Mouse (Mus musculus): ENCODE measurements around the gene Setd3. TPM values are rescaled to one million over a fixed set of nuclear protein-coding genes. Genes with fewer than 3 reads are reported as not detected.
A peak's percentile ranks its signal among the peaks of the same experiment; 100 is the strongest.

Setd3 gene
- polyA plus RNA-seq, 1 experiment from 2014 or later = 35.6 TPM

DNA sequence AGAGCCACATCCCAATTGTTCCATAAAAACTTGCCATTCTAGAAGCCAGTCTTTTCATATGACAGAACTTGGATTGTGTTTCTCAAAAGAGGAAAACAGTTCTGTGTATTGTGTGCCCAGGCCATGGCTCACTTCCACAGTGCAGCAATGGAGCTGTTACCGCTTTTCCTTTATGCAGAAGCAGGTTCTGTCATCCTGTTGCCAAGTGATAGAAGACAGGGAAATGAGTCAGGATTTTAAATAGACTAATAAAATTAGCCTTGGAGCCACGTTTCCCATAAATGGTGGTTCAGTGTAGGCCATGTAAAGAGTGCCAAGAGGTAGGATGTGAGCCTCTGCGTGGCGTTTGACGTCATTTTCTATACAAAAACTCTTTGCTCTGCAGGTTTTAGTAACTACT is 14.8 kb upstream of the Setd3 start:
- Histone ChIP-seq H3K36me3 (replicated peaks; ENCODE audit: insufficient read depth, low read length) (peaks cover 80% of the 10 kb centered on the region), H3K27me3 (ENCODE audit: insufficient read depth, low read length) (no peaks in the 10 kb centered on the region), H3K4me3 (ENCODE audit: low read depth, low read length) (no peak overlapping the region), H3K27ac (ENCODE audit: low read depth) (no peak overlapping the region), H3K9me3 (ENCODE audit: low read length) (no peaks in the 10 kb centered on the region), H3K4me2 (ENCODE audit: low read depth, low read length) (no peak overlapping the region), H3K4me1 (ENCODE audit: insufficient read depth) (no peaks in the 10 kb centered on the region), H3K9ac (replicated peaks) (no peak overlapping the region)
- 83% methylated on average over 5 of the region's 5 CpGs for WGBS (ENCODE audit: insufficient replicate concordance)
- TF ChIP-seq EP300 (IDR thresholded peaks at IDR 0.05; ENCODE audit: low read depth) (no peak), CTCF (IDR thresholded peaks at IDR 0.05; ENCODE audit: low read depth) (no peak)
- DNase-seq (no peak), ATAC-seq (no peak)

DNA sequence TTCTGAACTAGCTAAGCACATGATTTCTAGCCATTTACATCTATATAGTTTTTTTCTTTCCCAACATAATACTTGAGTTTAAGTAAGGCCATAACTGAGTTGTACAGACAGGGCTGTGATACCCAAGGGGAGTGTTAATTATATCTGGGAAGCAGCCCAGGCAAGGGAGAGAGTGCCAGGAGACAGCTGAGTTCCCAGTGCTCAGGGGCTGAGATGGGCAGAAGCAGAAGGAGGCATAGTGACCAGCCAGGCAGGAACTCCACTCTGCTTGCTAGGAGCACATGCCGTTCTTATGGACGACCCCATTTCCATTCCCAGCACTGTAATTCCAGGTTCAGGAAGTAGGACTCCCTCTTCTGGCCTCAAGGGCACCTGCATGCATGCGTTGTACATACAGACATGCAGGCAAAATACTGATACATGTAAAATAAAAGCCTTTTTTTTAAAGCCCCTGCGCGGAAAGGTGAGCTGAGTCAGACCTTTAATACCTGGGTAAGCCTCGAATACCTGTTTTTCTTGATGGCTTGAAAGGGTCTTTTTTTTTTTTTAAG is 8.5 kb upstream of the Setd3 start:
- H3K9ac ChIP-seq (replicated peaks) = no peak overlapping the region
- no peaks in the 10 kb centered on the region for H3K4me1 ChIP-seq (ENCODE audit: insufficient read depth)
- ATAC-seq (no peak), DNase-seq (no peak)
- no peaks in the 10 kb centered on the region for H3K9me3 ChIP-seq (ENCODE audit: low read length)
- H3K4me2 ChIP-seq (ENCODE audit: low read depth, low read length) = no peak overlapping the region
- 89% methylated on average over 6 of the region's 6 CpGs for WGBS (ENCODE audit: insufficient replicate concordance)
- H3K27me3 ChIP-seq (ENCODE audit: insufficient read depth, low read length) = no peaks in the 10 kb centered on the region
- TF ChIP-seq EP300 (IDR thresholded peaks at IDR 0.05; ENCODE audit: low read depth) (no peak), CTCF (IDR thresholded peaks at IDR 0.05; ENCODE audit: low read depth) (peak; percentile 23; the same call in 1 of the 2 replicates)
- no peak overlapping the region for H3K4me3 ChIP-seq (ENCODE audit: low read depth, low read length)
- H3K27ac ChIP-seq (ENCODE audit: low read depth) = no peak overlapping the region
- peaks cover 64% of the 10 kb centered on the region for H3K36me3 ChIP-seq (replicated peaks; ENCODE audit: insufficient read depth, low read length)

DNA sequence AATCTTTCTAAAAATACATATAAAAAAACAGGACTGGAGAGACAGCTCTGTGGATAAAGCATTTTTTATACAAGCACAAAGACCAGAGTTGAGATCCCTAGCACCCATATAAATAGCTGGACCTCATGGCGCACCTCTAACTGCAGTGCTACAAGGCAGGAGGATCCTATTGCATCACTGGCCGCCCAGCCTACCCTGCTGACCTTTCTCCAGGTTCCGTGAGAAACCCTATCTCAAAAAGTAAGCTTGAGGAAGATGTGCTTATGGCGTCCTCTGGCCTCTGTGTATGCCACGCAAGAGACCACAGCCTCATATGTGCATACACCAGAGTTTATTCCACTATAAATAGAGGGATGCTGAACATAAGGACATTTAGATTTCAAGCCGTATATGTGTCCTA is 2.6 kb upstream of the Setd3 start:
- Histone ChIP-seq H3K27ac (ENCODE audit: low read depth) (no peak overlapping the region), H3K9me3 (ENCODE audit: low read length) (no peaks in the 10 kb centered on the region), H3K27me3 (ENCODE audit: insufficient read depth, low read length) (no peaks in the 10 kb centered on the region), H3K9ac (replicated peaks) (no peak overlapping the region), H3K4me1 (ENCODE audit: insufficient read depth) (peaks cover 19% of the 10 kb centered on the region), H3K4me3 (ENCODE audit: low read depth, low read length) (no peak overlapping the region), H3K4me2 (ENCODE audit: low read depth, low read length) (no peak overlapping the region), H3K36me3 (replicated peaks; ENCODE audit: insufficient read depth, low read length) (peaks cover 26% of the 10 kb centered on the region)
- TF ChIP-seq EP300 (IDR thresholded peaks at IDR 0.05; ENCODE audit: low read depth) = no peak
- no peak for TF ChIP-seq CTCF (IDR thresholded peaks at IDR 0.05; ENCODE audit: low read depth)
- WGBS (ENCODE audit: insufficient replicate concordance) = 86% methylated on average over 6 of the region's 6 CpGs
- DNase-seq (no peak), ATAC-seq (no peak)

DNA sequence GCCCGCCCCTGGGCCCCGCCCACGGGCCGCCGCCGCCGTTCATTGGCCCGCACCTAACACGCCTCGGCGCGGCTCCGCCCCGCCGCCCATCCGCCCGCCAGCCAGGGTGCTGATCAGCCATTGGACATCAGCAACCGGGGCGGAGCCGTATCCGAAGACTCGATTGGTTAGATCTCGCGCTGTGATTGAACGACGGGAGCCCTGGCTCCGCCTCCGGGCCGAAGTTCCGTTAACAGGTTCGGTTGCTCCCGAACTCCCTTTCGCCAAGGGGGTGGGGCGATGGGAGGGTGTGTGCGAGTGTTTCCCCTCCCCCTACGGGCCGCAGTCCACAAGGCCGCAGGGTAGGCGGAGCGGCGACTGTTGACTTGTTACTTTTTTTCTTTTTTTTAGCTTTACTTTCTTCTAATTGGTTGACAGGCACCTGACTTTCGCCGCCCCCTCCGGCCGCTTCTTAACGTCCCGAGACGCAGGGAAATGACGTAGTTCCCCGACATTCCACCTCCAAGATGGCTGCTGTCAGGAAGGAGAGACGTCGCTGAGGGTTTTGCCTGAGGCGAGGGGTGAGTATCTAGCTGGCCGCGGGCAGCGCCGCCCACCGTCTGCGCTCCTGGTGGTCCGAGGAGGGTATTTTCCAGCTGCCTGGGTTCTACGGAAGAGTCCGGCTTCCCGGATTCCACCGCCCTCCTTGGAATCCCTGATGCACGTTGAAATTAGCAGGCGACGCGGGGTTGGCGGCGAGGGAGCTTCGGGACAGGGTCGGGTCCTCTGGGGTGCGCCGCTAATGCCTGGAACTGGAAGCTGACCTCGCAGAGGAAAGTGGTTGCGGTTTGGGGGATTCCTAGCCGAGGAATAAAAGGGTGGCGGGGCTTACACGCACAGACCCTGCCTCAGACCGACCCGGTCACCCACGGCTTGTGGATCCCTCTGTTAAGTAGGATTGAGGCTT is 480 bp upstream of the Setd3 start, which contains the start of gene Ccnk:
Gene Ccnk (plus strand): TSS at position 259 of the 946 bp plus-strand sequence.
- peak within 1 kb of the TSS; percentile 99 for H3K27ac ChIP-seq (ENCODE audit: low read depth)
- peak within 1 kb of the TSS; percentile 99 for H3K4me3 ChIP-seq (ENCODE audit: low read depth, low read length)
- TF ChIP-seq CTCF (IDR thresholded peaks at IDR 0.05; ENCODE audit: low read depth) (peak; percentile 37), EP300 (IDR thresholded peaks at IDR 0.05; ENCODE audit: low read depth) (peak; percentile 91)
- peaks cover 24% of the 10 kb centered on the region for H3K4me1 ChIP-seq (ENCODE audit: insufficient read depth)
- WGBS (ENCODE audit: insufficient replicate concordance) = under 1% methylated on average over 75 of the region's 82 CpGs
- peak within 1 kb of the TSS; percentile 100 for H3K9ac ChIP-seq (replicated peaks)
- H3K36me3 ChIP-seq (replicated peaks; ENCODE audit: insufficient read depth, low read length) = peaks cover 12% of the 10 kb centered on the region
- H3K9me3 ChIP-seq (ENCODE audit: low read length) = no peaks in the 10 kb centered on the region
- no peaks in the 10 kb centered on the region for H3K27me3 ChIP-seq (ENCODE audit: insufficient read depth, low read length)
- DNase-seq = peak; percentile 99
- peak; percentile 92 for ATAC-seq
- H3K4me2 ChIP-seq (ENCODE audit: low read depth, low read length) = peak within 1 kb of the TSS; percentile 94

DNA sequence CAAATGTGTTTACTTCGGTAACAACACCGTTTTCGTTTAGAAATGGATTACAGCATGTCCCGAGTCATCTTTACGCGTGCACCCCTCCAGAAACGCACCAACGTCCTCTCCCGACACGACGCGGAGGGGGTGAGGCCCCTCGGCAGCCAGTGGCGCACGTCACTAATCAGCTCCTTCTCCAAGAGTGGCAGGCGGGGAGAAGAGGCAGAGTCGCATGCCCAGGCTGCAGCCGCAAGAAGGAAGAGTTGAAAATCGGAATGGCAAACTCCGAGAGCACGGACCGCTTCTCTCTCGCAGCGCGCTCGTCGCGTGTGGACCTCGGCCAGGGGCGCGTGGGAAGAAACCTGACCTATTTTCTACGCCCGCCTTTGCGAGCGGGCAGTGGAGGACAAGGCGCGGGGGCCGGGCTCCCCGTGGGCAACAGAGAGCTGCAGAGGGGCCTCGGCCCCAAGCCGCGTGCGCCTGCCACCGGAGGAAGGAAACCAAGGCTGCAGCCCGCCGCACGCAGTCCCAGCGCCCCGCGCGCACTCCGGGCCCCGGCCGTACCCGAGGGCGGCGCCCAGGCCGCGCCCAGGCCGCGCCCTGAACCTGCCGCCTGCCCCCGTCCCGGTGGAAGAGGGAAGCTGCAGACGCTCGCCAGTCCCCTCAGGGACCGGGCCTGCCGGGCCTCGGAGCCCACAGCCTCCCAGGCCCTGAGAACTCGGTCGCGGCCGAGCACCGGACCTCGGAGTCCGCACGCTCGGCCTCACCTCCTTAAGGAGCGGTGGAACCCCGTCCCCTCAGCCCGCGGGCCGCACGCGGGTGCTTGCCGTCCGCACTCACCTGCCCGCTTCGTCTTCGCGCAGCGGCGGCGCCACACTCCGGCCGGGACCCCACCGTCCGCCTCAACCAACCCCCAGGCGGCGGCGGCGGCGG is 526 bp downstream of the Setd3 start:
- peaks cover 27% of the 10 kb centered on the region for H3K4me1 ChIP-seq (ENCODE audit: insufficient read depth)
- H3K4me3 ChIP-seq (ENCODE audit: low read depth, low read length) = peak overlapping the region; percentile 99
- ATAC-seq (peak; percentile 62), DNase-seq (peak; percentile 72)
- H3K27me3 ChIP-seq (ENCODE audit: insufficient read depth, low read length) = no peaks in the 10 kb centered on the region
- peaks cover 8% of the 10 kb centered on the region for H3K36me3 ChIP-seq (replicated peaks; ENCODE audit: insufficient read depth, low read length)
- H3K4me2 ChIP-seq (ENCODE audit: low read depth, low read length) = peak overlapping the region; percentile 94
- no peak for TF ChIP-seq EP300 (IDR thresholded peaks at IDR 0.05; ENCODE audit: low read depth)
- TF ChIP-seq CTCF (IDR thresholded peaks at IDR 0.05; ENCODE audit: low read depth) = no peak
- peak overlapping the region; percentile 99 for H3K27ac ChIP-seq (ENCODE audit: low read depth)
- H3K9ac ChIP-seq (replicated peaks) = peak overlapping the region; percentile 100
- no peaks in the 10 kb centered on the region for H3K9me3 ChIP-seq (ENCODE audit: low read length)
- WGBS (ENCODE audit: insufficient replicate concordance) = under 1% methylated on average over 97 of the region's 103 CpGs

Measured in liver, postnatal 0 days (tissue).